Mouse (Mus musculus): Measurements from ENCODE around the gene Vav2.

DNA sequence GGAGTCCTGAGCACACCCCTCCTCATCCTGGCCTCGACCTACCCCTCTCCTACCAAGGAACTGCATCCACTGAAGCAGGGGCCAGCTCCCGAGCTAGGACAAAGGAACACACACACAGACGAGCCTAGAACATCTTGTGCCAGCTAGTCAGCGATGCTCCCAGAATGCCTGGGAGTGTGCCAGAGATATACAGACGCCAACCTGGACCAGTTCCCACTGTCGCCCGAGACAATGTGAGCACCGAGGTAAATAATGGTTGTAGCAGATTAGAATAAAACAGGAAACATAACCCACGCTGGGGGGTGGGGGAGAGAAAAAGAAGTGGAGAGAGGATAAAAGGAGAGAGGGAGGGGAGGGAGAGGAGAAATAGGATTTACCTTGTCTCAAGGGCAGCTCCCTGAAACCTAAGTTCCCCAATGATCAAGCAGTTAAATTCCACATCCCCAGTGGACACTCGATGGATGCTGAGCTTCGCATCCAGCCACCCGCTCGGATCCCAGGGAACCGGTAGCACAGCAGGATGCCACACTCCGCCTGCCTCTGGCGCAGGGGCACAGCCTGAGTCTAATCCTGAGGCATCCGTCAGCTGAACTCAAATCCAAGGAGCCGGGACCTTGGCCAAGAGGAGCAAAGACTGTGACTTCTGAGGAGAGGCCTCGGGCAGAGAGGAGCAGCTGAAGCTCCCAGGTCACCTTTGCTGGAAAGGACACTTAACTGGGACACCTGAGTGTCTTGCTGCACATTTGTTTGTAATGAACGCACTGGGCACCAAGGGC is 5.4 kb downstream of the Vav2 start:
- TF ChIP-seq CTCF (conservative IDR thresholded peaks at IDR 0.05; ENCODE audit: low read length) (no peak), NANOG (IDR thresholded peaks at IDR 0.05; ENCODE audit: borderline replicate concordance, low read length) (no peak), POU5F1 (IDR thresholded peaks at IDR 0.05; ENCODE audit: borderline replicate concordance, low read length) (no peak)
